Mouse (Mus musculus) cerebral cortex, adult 2 months (tissue): ENCODE data around the gene Olfr357.

Experiments
- WGBS: fragments of 180-500 bp; shearing (Covaris S2); methylation state at CpG from one replicate; pipeline ENCODE4 v1.1.7; 2018; 5-methylcytosine and 5-hydroxymethylcytosine counted together

The Olfr357 gene

DNA sequence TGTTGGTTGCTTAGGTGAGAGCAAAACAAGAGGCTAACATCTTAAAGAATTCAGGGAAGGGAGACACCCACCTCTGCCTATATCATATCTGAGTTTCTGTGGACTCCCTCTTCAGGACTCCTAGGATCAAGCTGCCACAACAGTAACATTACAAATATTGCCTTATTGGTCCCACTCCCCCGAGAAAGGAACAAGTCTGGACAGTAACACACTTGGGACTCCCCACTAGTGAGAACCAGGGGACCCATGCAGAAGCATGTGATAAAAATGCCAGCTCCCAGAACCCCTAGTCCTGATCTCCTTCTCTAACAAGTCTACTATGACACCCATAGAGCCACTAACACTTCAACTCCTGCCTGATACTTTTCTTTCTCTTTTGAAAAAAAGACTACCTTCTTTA, at the start of gene Olfr357:
Gene Olfr357 (plus strand): TSS at position 301 of the 400 bp plus-strand sequence.
- 47% methylated on average over 1 of the region's 1 CpGs for WGBS

GRCm38 (mm10) chr2:36997030-36997429, 3.4 kb downstream of the Olfr357 start:
- WGBS, result 83% methylated on average over 1 of the region's 1 CpGs

DNA sequence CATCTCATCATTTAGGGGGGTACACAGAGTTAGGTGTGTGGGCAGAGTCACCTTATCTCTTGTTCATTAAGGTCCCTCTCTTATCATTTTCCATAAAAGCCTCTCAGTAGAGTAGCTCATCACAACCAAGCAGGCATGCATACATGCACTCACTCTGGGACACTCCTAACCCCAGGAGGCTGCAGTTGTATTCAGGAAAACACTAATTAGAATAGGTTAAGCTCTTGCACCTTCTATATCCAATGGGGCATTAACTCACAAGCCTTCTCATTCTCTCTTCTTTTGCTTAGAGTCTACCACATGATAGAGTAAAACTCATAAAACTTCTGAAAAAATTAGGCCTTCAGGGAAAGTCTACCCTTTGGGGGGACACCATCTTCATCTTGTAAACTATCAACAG, 15.6 kb downstream of the Olfr357 start, which contains the start of gene Olfr358:
Gene Olfr358 (minus strand): TSS at position 101 of the 400 bp plus-strand sequence.

